Mouse (Mus musculus): Measurements from ENCODE around the gene Itga7. TPM values are rescaled to one million over a fixed set of nuclear protein-coding genes. Genes with fewer than 3 reads are reported as not detected.
"Not testable (repeated sequence)": the region's sequence is repeated elsewhere in the genome, so short reads cannot be mapped to it uniquely, and the experiment has no call there.

The Itga7 gene
- polyA plus RNA-seq, 1 experiment from 2014 or later = 0.17 TPM

- WGBS (ENCODE audit: insufficient replicate concordance) = 53% methylated on average over 4 of the region's 4 CpGs
- H3K9me3 ChIP-seq (replicated peaks) = no peaks in the 10 kb centered on the region
- H3K9ac ChIP-seq = no peak overlapping the region
- no peak for ATAC-seq
- peaks cover 12% of the 10 kb centered on the region for H3K27me3 ChIP-seq (replicated peaks)
- no peak overlapping the region for H3K27ac ChIP-seq
- no peaks in the 10 kb centered on the region for H3K4me1 ChIP-seq
- no peak overlapping the region for H3K4me3 ChIP-seq
- no peak overlapping the region for H3K4me2 ChIP-seq
- H3K36me3 ChIP-seq = no peaks in the 10 kb centered on the region
Observed at GRCm38 (mm10) chr10:128972841-128973240, 39.2 kb downstream of the Itga7 start.

- H3K36me3 ChIP-seq = no peaks in the 10 kb centered on the region
- no peak overlapping the region for H3K9ac ChIP-seq
- H3K27me3 ChIP-seq (replicated peaks) = no peaks in the 10 kb centered on the region; the same call in 1 of the 2 replicates
- no peaks in the 10 kb centered on the region for H3K4me1 ChIP-seq
- 25% methylated on average over 3 of the region's 3 CpGs for WGBS (ENCODE audit: insufficient replicate concordance)
- H3K4me2 ChIP-seq = no peak overlapping the region
- H3K9me3 ChIP-seq (replicated peaks) = no peaks in the 10 kb centered on the region
- no peak overlapping the region for H3K4me3 ChIP-seq
- H3K27ac ChIP-seq = no peak overlapping the region
- ATAC-seq = no peak
Observed at GRCm38 (mm10) chr10:128976395-128976794, 42.8 kb downstream of the Itga7 start.

GRCm38 (mm10) chr10:128977522-128978114 lies 44.0 kb downstream of the Itga7 start:
- Histone ChIP-seq H3K36me3 (no peaks in the 10 kb centered on the region), H3K27ac (no peak overlapping the region), H3K4me3 (no peak overlapping the region), H3K27me3 (replicated peaks) (no peaks in the 10 kb centered on the region; the same call in 1 of the 2 replicates), H3K4me2 (no peak overlapping the region), H3K9ac (no peak overlapping the region), H3K9me3 (replicated peaks) (no peaks in the 10 kb centered on the region), H3K4me1 (no peaks in the 10 kb centered on the region)
- 20% methylated on average over 9 of the region's 9 CpGs for WGBS (ENCODE audit: insufficient replicate concordance)
- no peak for ATAC-seq

GRCm38 (mm10) chr10:128980644-128981365 lies 47.2 kb downstream of the Itga7 start:
- no peak for ATAC-seq

DNA sequence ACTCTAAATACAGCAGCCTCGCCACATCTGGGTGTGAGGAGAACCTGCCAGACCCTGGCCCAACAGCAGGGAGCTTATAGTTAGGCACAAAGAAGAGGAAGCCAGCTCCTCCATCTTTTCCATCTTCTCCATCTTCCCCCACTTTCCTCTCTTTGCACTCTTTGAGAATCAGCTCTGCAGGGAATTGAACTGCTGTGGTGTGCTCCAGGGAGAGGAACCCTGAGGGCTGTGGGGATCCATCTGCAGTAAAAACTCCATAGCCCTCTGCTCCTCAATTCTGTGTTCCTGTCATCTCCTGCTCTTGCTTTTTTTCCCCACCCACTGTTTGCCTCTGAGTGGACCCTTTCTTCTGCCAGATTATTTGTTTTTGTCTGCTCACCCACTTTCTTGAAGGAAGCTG lies 55.5 kb downstream of the Itga7 start, which contains the start of gene Olfr9:
TSS of gene Olfr9 (plus strand) at position 301 of the 400 bp plus-strand sequence.
- not testable (repeated sequence) for H3K27me3 ChIP-seq (replicated peaks); H3K9me3 ChIP-seq (replicated peaks); ATAC-seq; H3K36me3 ChIP-seq; H3K9ac ChIP-seq; H3K4me1 ChIP-seq; H3K27ac ChIP-seq; H3K4me3 ChIP-seq; H3K4me2 ChIP-seq
- 50% methylated on average over 1 of the region's 1 CpGs for WGBS (ENCODE audit: insufficient replicate concordance)

More at GRCm38 (mm10) chr10:128980644-128981365, 47.2 kb downstream of the Itga7 start:
- H3K36me3 ChIP-seq = no peaks in the 10 kb centered on the region
- H3K27ac ChIP-seq = no peak overlapping the region
- no peaks in the 10 kb centered on the region for H3K9me3 ChIP-seq (replicated peaks)
- no peak overlapping the region for H3K4me2 ChIP-seq
- WGBS (ENCODE audit: insufficient replicate concordance) = 45% methylated on average over 3 of the region's 3 CpGs
- no peaks in the 10 kb centered on the region for H3K4me1 ChIP-seq
- no peak overlapping the region for H3K4me3 ChIP-seq
- no peaks in the 10 kb centered on the region; the same call in 1 of the 2 replicates for H3K27me3 ChIP-seq (replicated peaks)
- no peak overlapping the region for H3K9ac ChIP-seq

DNA sequence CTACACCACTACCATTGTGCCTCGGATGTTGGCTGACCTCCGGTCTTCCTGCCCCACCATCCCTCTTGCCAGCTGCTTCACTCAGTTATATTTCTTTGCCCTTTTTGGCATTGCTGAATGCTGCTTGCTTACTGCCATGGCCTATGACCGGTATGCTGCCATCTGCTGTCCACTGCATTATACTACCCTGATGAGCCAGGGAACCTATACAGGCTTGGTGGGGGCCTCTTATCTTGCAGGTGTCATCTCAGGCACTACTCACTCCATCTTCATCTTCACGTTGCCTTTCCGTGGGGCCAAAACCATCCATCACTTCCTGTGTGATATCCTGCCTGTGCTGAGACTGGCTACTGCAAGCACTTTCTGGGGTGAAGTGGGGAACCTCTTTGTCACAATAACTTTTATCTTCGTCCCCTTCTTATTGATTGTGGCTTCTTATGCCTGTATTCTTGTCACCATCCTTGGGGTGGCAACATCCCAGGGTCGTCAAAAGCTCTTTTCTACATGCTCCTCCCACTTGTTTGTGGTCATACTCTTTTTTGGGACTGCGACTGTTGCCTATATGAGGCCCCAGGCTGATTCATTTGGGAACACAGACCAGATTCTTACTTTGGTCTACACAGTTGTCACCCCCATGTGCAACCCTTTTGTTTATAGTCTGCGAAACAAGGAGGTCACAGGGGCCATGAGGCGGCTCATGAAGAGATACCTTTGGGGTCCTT lies 56.7 kb downstream of the Itga7 start:
- H3K9ac ChIP-seq; H3K27ac ChIP-seq; H3K4me1 ChIP-seq; H3K27me3 ChIP-seq (replicated peaks); ATAC-seq; H3K4me2 ChIP-seq; H3K9me3 ChIP-seq (replicated peaks); H3K36me3 ChIP-seq; H3K4me3 ChIP-seq: not testable (repeated sequence)
- 50% methylated on average over 7 of the region's 10 CpGs for WGBS (ENCODE audit: insufficient replicate concordance)

DNA sequence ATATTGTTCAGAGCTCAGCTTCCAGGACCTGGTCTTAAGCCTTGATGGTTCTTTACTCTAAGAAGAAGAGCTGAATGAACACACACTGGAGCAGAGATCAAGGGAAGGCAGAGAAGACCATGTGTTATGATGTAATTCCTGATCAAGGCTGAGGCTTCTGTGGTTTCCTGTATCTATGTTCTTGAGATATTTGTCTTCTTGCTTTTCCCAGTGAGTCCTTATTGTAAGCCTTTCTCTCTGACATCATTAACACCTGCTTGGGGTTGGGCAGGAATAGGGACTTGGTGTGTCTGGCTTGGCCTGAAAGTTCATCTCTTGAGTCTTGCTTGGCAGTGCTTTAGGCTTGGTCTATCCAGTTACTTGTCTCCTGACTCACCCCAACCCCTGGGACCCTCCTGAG lies 57.4 kb downstream of the Itga7 start:
- Histone ChIP-seq H3K36me3 (no peaks in the 10 kb centered on the region), H3K9ac (no peak overlapping the region), H3K9me3 (replicated peaks) (no peaks in the 10 kb centered on the region), H3K4me1 (no peaks in the 10 kb centered on the region), H3K27ac (no peak overlapping the region), H3K4me3 (no peak overlapping the region), H3K27me3 (replicated peaks) (no peaks in the 10 kb centered on the region), H3K4me2 (no peak overlapping the region)
- no peak for ATAC-seq

DNA sequence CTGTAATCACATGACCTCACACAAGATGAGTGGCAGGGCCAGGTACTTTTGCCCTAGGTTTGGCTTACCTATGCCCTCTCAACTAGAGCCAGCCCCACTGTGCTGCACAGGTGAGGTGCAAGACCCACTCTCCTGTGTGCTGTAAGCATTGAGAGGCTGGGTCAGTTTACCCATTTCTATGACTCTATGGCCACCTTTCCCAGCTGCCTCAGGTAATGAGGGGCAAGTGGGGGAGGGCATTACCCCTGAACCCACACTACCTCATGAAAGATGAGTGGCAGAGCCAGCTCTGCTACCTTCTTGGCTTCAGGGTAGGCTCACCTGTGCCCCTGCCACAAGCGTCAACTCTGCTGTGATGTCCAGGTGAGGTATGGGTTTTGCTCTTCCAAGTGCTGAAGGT lies 62.2 kb downstream of the Itga7 start:
- no peak overlapping the region for H3K4me3 ChIP-seq
- H3K9me3 ChIP-seq (replicated peaks) = no peaks in the 10 kb centered on the region
- ATAC-seq = no peak
- 72% methylated on average over 1 of the region's 1 CpGs for WGBS (ENCODE audit: insufficient replicate concordance)
- H3K9ac ChIP-seq = no peak overlapping the region
- H3K27me3 ChIP-seq (replicated peaks) = no peaks in the 10 kb centered on the region
- H3K4me2 ChIP-seq = no peak overlapping the region
- H3K36me3 ChIP-seq = no peaks in the 10 kb centered on the region
- no peak overlapping the region for H3K27ac ChIP-seq
- no peaks in the 10 kb centered on the region for H3K4me1 ChIP-seq

DNA sequence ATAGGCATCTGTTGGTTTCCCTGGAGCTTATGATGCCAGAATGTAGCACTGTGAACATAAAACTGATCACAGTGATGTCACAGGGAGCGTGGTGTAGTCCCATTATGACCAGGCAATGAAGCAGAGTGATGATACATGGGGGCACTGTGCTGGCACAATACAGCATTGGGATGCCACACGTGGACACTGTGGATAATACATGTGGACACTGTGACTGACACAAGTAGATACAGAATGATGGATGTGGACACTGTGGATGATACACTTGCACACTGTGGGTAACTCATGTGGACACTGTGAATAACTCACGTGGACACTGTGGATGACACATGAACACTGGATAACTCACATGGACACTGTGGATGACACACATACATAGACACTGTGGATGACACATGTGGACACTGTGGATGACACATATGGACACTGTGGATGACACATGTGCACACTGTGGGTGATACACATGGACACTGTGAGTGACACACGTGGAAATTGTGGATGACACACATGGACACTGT lies 63.0 kb downstream of the Itga7 start:
- Histone ChIP-seq H3K27me3 (replicated peaks) (no peaks in the 10 kb centered on the region), H3K27ac (no peak overlapping the region), H3K4me3 (no peak overlapping the region), H3K4me1 (no peaks in the 10 kb centered on the region), H3K36me3 (no peaks in the 10 kb centered on the region), H3K9ac (no peak overlapping the region), H3K9me3 (replicated peaks) (no peaks in the 10 kb centered on the region), H3K4me2 (no peak overlapping the region)
- ATAC-seq = 0 out of 2 replicates have a peak, but pooled peaks have one; percentile 37
- WGBS (ENCODE audit: insufficient replicate concordance) = 38% methylated on average over 4 of the region's 4 CpGs

DNA sequence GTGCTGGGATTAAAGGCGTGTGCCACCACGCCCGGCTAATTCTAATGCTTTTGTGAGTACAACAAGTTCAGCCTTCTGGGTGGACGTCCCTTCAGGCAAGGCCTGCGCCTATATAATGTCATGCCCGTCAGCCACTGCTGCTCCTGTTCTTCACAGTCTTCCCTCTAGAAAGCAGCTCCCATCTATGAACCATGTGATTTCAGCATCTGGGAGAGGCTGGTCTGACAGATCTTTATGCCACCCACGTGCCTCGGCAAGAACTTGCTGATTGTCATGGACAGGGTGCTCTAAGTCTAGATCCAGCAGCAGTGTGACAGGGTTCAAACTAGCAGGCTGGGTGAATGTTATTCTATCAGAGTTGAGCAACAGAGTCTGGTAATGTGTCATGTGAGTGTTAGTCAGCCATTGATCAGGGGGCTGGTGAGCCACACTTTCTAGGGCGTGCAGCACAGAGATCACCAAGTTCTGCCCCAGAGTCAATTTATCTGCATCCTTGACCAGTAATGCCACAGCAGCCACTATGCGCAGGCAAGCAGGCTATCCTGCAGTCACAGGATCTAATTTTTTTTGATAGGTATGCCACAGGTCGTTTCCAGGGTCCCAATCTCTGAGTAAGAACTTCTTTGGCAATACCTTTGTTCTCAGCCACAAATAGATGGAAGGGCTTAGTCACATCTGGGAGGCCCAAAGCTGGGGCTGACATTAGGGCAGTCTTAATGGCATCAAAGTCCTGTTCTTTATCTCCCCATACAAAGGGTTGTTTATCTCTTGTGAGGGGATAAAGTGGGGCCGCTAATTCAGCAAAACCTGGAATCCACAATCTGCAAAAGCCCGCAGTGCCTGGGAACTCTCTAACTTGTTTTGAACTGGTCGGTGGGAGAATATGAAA lies 70.7 kb downstream of the Itga7 start:
- no peaks in the 10 kb centered on the region for H3K36me3 ChIP-seq

More for the DNA sequence above, 70.7 kb downstream of the Itga7 start:
- H3K27ac ChIP-seq = no peak overlapping the region
- no peak overlapping the region for H3K9ac ChIP-seq
- no peaks in the 10 kb centered on the region for H3K9me3 ChIP-seq (replicated peaks)
- H3K4me2 ChIP-seq = no peak overlapping the region
- H3K27me3 ChIP-seq (replicated peaks) = no peaks in the 10 kb centered on the region
- ATAC-seq = no peak
- no peaks in the 10 kb centered on the region for H3K4me1 ChIP-seq
- 61% methylated on average over 14 of the region's 14 CpGs for WGBS (ENCODE audit: insufficient replicate concordance)
- H3K4me3 ChIP-seq = no peak overlapping the region

Data from liver, embryonic 12.5 days (tissue).